Mouse (Mus musculus) stomach, postnatal 0 days (tissue): Measurements from ENCODE around the gene Ppp1r36.
A peak's percentile ranks its signal among the peaks of the same experiment; 100 is the strongest.

Source experiments
- CTCF ChIP-seq: IDR thresholded peaks from 2 replicates; pipeline ENCODE4 v1.5.1; 2016; ENCODE audit warnings: antibody characterized with exemption, low read depth, mild to moderate bottlenecking, moderate library complexity
- EP300 ChIP-seq: optimal IDR thresholded peaks from 2 replicates; pipeline ENCODE3; 2016; ENCODE audit warnings: antibody characterized with exemption

GRCm38 (mm10) chr12:76418346-76418745 lies 1.0 kb downstream of the Ppp1r36 start:
- TF ChIP-seq CTCF (peak; percentile 45), EP300 (no peak)
